Mouse (Mus musculus): Measurements from ENCODE around the gene Ttc7b.
A peak's percentile ranks its signal among the peaks of the same experiment; 100 is the strongest.

Gene Ttc7b

GRCm38 (mm10) chr12:100520794-100521186, at the start of gene Ttc7b:
Gene Ttc7b, minus strand, starts transcription at chr12:100520826.
- DNase-seq: peak; percentile 78

DNA sequence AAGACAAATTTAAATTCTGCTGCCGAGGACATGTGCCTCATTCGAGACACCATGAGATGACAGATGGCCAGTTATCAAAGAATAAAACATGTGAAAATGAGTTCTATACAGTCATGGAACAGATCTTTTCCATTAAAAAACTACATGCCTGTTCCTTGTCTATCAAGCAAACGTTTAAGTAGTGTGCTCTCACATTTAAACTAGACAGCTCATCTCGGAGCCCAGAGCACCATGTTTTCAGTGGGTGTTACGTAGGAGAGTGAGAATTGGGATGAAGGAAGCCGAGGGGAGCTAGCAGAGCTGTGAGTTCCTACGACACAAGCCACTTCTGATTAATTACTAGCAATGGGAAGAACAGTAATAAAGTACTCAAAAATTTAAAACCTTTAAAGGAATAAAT, 48.2 kb upstream of the Ttc7b start:
- DNase-seq: no peak

DNA sequence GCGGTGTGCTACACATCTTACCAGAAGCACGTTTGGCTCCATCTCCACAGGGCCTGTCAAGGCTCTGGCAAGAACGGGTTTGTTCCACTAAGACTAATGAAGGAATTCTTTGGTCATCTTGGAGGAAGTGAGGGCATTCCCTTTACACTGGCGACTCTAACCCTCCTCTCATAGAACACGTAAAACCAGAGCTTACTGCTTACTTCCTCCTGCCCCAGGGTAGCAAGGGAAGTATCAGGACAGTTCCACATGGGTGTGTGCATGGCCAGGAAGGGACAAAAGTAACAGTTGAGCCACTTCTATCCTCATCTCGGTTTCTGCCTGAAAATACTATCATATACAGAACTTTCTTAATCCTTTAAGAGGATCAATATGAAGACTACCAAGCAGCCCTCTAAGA, 47.5 kb upstream of the Ttc7b start:
- DNase-seq: no peak

GRCm38 (mm10) chr12:100567627-100568026, 47.0 kb upstream of the Ttc7b start:
- no peak for DNase-seq

DNA sequence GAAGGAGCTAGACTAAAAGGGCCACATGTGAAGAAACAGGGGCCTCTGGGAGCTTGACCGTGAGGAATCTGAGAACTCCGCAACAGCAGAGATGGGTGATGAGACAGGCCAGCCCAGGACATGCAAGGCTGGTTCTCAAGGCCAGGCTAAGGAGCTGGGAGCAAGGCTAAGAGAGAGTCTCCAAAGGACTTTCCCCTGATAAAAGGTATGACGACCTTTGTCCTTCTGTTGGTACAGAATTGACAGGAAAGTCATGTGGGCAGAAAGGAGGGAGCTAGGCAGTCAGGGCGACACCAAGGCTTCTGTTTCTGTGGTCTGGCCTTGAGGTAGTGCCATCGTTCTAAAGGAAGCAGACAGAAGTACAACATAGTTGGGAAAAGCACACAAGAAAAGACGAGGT, 33.0 kb upstream of the Ttc7b start:
- DNase-seq: no peak

- no peak for DNase-seq
Measured at GRCm38 (mm10) chr12:100551972-100552371, 31.3 kb upstream of the Ttc7b start.

- DNase-seq: no peak
Measured at GRCm38 (mm10) chr12:100544194-100544567, 23.6 kb upstream of the Ttc7b start.

- DNase-seq: no peak
Measured at GRCm38 (mm10) chr12:100543437-100544193, 23.0 kb upstream of the Ttc7b start.

- DNase-seq: no peak
Measured at GRCm38 (mm10) chr12:100542494-100542893, 21.9 kb upstream of the Ttc7b start.

DNA sequence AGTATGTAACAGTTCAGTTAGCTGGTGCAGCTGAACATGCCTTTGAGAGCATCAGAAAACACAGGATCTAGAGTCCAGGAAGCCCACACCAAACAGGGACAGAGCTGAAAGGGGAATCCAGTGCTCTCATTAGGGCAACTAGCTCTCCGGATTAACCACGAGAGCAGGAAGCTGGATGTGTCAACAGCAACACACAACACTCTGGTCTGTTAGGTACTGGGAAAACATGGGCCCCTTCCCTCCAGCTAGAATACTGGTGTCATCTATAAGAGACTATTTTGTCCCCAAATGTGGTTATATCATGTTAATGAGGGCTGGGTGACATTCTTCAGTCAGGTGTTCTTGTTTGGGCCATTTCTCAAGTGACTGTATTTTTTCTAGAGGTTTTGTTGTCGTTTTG, 21.4 kb upstream of the Ttc7b start:
- no peak for DNase-seq

DNA sequence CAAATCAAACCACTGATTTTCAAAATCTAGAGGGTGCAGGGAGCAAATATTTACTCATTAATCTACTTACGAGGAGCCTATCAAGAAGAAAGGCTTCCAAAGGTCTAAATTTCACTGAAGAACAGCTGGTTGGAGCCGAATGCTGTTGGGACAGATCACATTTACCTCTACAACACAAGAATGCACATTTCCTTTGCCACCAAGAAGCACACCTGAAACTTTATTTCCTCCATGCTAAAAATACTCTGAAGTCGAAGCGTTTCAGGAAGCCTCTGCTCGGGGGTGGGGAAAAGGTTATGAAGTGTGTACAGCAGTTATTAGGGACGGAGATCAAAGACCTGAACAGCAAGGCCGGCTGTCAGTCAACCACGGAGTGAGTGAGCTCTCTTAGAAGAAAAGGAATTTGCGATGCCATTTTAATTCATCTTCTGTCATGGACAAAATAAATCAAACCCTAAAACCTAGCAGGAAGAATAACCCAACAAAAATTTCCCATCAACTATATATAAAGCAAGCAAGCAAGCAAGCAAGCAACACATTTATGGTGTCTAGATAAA, 18.6 kb upstream of the Ttc7b start:
- DNase-seq: peak; percentile 37

DNA sequence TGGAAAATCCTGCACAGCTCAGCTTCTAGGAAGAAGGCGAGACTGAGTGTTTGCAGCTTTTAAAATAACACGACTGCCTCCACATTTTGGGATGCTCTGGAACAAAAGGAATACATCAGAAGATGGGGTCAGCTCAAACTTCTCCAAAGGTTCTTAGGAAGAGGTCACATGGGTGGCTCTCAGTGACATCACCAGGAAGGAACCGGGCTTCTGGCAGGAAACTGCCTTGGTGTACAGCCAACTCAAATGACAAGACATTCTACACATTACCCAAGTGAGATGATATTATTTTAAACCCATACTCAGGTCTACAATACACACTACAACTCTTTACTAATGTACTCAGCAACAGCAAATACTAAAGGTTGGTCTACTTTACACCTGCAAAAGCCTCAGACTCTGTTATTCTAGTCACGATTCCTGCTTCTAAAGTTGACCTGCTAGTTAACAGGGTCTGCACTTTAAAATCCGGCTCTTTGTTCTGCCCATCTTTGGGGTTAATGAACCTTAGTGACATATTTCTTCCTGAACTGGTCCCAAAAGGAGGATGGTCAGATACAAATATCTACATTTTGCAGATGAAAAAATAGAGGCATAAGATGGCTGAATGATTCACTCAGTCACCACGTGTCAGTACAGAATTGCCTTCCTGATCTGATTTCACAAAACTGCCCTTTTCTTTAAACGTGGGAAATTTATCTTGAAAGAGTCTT, 18.0 kb upstream of the Ttc7b start:
- DNase-seq: peak; percentile 76

- no peak for DNase-seq
Measured at GRCm38 (mm10) chr12:100537091-100537490, 16.5 kb upstream of the Ttc7b start.

DNA sequence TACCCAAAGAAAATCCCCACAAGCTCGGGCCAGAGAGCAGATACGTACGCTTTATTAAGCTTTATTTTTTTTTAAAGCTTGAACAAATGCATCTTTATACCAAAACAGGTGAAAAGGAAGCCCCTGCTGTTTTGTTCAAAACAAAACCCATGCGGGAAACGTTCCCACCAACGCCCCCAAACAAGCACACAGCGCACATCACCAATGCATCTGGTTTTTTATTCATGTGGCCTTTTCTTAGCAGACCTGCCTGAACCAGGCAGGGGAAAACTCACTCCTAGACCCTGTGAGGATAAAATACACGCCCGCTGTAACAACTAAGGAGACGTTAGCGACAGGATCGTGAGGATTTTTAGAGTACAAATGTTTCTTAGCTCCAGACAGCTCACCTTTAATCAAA, 14.4 kb upstream of the Ttc7b start:
- no peak for DNase-seq

- DNase-seq: peak; percentile 60
Measured at GRCm38 (mm10) chr12:100534028-100534427, 13.4 kb upstream of the Ttc7b start.

DNA sequence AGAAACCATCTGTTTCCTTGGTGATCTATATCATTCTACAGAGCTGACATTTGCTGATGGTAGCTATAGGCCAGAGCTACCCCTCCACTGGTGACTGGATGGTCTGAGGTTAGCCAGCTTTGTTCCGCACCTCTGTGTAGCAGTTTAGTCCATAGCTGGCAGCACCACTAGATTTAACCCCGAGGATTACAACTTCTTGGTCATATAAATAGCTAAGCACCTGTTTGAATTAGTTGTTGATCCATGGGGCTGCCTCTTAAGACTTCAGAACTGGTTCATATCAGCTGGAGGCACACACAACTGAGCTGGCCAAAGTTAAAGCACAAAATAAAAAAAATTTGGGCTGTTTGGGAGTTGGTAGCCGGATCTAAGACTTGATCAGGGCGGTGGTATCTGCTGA, 12.6 kb upstream of the Ttc7b start:
- no peak for DNase-seq

DNA sequence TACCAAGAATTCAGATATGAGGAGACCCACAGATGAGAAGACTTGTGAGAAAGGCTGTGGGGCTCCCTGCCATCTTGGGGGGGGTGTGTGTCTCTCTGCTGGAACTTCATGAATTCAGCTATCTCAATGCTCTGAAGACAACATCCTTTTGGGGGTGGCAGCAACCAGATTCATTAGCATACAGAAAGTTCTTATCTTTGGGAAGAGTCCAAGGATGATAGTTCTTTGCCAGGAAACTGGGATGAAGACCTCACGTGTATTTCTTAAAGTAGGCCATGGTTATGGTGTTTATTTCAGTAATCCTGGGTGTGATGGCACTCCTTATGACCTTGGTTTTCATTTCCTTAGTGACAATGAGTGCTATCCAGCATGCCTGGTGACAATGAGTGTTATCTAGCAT, 11.1 kb upstream of the Ttc7b start:
- no peak for DNase-seq

DNA sequence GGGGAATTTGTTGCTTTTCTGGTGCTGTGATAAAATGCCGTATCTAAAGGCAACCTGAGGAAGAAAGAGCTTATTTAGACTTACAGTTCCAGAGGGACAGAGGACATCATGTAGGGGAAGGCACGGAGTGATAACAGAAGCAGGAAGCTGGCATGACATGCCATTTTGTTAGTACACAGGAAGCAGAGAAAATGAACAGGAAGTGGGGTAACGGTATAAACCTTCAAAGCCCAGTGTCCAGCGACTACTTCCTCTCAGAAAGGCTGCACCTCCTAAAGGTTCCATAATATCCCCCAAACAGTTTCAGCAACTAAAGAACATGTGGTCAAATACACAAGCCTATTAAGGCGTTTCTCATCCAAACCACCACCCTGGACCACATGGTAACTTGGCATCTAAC, 10.2 kb upstream of the Ttc7b start:
- no peak for DNase-seq

DNA sequence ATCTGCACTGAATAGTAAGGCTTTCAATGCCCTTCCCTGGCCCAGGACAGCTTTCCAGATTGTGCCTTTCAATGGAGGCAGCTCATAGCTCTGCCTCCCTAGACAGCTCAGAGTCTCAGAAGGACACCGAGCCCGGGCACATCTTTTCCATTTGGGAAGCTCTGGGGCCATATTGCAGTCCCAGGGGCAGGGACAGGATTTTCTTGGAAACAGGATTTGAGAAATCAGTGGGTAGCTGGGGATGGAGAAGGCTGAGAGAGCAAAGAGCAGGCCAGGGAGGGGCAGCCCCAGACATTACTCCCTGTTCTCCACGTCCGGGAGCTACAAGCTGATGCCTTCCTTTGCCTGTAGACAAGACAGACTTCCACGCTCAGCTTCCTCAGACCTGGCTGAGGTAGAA, 9.0 kb upstream of the Ttc7b start:
- DNase-seq: no peak

DNA sequence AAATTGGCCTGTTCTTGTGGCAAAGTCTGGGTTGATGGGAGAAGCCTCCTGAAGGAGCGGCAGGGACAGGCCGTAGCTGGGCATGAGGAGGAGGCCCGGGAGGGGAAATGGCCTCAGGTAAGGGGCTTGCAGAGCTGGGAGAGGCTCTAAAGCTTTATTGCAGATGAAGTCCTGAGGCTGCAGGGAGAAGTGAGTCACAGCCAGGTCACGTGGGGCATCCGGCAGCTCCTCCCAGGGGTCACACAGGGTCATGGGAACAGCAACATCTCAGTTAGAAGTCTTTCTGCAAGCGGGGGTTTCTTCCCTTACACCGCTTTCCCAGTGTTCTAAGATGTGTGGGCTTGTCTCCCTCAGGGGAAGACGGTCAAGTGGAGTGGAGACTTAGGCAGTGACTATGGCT, 8.5 kb upstream of the Ttc7b start:
- DNase-seq: peak; percentile 69

- peak; percentile 51 for DNase-seq
Measured at GRCm38 (mm10) chr12:100528246-100528645, 7.6 kb upstream of the Ttc7b start.

- DNase-seq: peak; percentile 86
Measured at GRCm38 (mm10) chr12:100527753-100528152, 7.1 kb upstream of the Ttc7b start.

DNA sequence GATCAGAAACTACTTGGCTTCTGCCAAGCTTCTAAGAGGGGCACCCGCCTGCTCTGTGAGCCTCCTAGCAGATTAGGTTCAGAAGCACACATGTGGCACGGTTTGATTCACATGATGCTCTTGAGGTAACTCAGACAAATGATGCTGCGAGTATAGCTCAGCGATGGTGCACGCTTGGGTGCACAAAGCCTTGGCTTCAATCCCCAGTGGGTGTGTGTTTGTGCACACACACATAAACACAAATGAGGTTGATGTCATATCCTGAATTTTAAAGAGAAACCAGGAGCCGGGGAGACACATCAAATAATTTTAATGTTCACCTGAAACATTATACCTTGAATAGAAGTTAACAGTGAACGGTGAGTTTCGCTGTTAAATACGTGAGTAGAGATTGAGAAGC, 6.6 kb upstream of the Ttc7b start:
- peak; percentile 23 for DNase-seq

DNA sequence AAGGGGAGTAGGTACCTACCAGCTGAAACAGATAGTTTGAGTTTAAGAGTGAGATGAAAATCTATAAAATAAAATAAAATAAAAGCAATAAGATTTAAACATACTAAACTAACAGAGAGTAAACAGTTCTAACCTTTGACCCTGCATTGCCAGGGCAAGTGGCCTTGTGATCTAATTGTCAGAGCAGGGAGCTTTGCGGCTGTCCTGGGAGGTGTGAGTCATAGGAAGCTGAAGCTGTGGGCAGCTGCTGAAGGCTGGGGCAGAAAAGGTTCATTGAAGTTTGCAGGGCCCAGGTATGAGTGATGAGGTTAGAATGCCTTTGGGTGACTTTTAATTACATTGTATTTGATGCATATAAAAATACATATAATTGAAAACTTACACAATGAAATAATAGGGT, 5.3 kb upstream of the Ttc7b start:
- no peak for DNase-seq
